Mouse (Mus musculus): ENCODE measurements around the gene Rab31.
"Not testable (repeated sequence)": the region's sequence is repeated elsewhere in the genome, so short reads cannot be mapped to it uniquely, and the experiment has no call there.

Gene Rab31

DNA sequence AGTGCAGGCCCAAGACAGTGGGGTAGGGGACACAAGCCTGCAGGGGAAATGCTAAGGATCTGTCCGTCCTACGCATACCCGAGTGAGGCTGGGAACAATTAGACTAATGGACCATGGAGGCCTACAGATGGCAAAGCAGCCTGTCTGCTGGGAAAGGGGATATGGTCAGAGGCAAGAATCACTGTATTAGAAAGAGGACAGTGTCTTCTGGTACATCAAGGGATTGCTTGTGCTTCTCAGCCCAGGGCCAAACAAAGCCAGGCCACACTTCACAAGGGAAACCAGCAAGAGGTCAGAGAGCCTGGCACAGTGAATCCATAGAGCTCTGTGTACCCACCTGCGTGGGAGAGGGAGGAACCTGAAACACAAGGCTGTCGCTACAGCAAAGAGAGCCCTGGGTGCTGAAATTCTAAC is 130.0 kb downstream of the Rab31 start:
- H3K27me3 ChIP-seq (ENCODE audit: control insufficient read depth, insufficient read depth, low read length, poor library complexity, severe bottlenecking), result no peaks in the 10 kb centered on the region
- DNase-seq (ENCODE audit: low read depth, low spot score), result no peak
- H3K36me3 ChIP-seq (ENCODE audit: control insufficient read depth, insufficient read depth, low read length, poor library complexity, severe bottlenecking), result no peaks in the 10 kb centered on the region

DNA sequence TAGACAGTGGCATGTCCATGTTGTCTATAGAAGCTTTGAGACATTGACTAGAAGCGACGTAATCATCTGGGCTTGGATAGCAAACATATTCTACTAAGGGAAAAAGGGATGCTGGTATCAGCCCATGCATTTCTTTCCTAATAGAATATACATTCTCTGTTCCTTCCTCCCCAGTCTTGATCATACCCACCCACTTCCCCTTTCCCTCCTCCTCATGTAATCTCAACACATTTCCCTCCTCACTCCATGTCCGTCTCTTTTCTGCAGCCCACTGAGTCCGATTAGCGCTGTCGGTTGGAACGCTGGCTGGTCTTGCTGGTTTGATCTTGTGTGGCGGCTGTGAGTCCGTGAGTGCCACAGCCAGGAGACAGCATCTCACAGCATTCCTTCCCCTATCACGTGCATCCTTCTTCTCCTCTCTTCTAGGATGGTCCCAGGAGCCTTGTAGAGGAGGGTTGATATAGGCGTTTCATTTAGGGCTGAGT is 130.8 kb downstream of the Rab31 start, which contains the start of gene Txndc2:
Gene Txndc2 (minus strand): TSS at position 435 of the 485 bp plus-strand sequence.
- Histone ChIP-seq H3K36me3 (ENCODE audit: control insufficient read depth, insufficient read depth, low read length, poor library complexity, severe bottlenecking) (no peaks in the 10 kb centered on the region), H3K27me3 (ENCODE audit: control insufficient read depth, insufficient read depth, low read length, poor library complexity, severe bottlenecking) (no peaks in the 10 kb centered on the region)
- DNase-seq (ENCODE audit: low read depth, low spot score), result no peak

DNA sequence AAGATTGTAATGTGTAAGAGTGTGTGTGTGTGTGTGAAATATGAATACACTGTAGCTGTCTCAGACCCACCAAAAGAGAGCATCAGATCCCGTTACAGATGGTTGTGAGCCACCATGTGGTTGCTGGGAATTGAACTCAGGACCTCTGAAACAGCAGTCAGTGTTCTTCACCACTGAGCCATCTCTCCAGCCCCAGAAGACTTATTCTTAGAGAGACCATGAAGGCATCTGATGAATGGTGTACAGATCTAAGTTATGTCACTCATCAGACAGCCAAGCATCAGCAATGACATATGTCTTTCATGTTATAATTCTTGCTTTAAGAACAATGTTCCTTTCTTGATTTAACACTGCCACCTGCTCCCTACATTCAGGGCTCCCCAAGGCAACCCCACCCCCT is 133.4 kb downstream of the Rab31 start:
- DNase-seq (ENCODE audit: low read depth, low spot score), result no peak
- H3K36me3 ChIP-seq (ENCODE audit: control insufficient read depth, insufficient read depth, low read length, poor library complexity, severe bottlenecking), result no peaks in the 10 kb centered on the region

GRCm38 (mm10) chr17:65635715-65636360 is 136.7 kb downstream of the Rab31 start:
- no peaks in the 10 kb centered on the region for H3K36me3 ChIP-seq (ENCODE audit: control insufficient read depth, insufficient read depth, low read length, poor library complexity, severe bottlenecking)
- no peaks in the 10 kb centered on the region for H3K27me3 ChIP-seq (ENCODE audit: control insufficient read depth, insufficient read depth, low read length, poor library complexity, severe bottlenecking)
- DNase-seq (ENCODE audit: low read depth, low spot score), result no peak

More for the DNA sequence above, 133.4 kb downstream of the Rab31 start:
- H3K27me3 ChIP-seq (ENCODE audit: control insufficient read depth, insufficient read depth, low read length, poor library complexity, severe bottlenecking), result no peaks in the 10 kb centered on the region

- no peaks in the 10 kb centered on the region for H3K36me3 ChIP-seq (ENCODE audit: control insufficient read depth, insufficient read depth, low read length, poor library complexity, severe bottlenecking)
- H3K27me3 ChIP-seq (ENCODE audit: control insufficient read depth, insufficient read depth, low read length, poor library complexity, severe bottlenecking), result no peaks in the 10 kb centered on the region
- no peak for DNase-seq (ENCODE audit: low read depth, low spot score)
Measured at GRCm38 (mm10) chr17:65629943-65630342, 142.6 kb downstream of the Rab31 start.

DNA sequence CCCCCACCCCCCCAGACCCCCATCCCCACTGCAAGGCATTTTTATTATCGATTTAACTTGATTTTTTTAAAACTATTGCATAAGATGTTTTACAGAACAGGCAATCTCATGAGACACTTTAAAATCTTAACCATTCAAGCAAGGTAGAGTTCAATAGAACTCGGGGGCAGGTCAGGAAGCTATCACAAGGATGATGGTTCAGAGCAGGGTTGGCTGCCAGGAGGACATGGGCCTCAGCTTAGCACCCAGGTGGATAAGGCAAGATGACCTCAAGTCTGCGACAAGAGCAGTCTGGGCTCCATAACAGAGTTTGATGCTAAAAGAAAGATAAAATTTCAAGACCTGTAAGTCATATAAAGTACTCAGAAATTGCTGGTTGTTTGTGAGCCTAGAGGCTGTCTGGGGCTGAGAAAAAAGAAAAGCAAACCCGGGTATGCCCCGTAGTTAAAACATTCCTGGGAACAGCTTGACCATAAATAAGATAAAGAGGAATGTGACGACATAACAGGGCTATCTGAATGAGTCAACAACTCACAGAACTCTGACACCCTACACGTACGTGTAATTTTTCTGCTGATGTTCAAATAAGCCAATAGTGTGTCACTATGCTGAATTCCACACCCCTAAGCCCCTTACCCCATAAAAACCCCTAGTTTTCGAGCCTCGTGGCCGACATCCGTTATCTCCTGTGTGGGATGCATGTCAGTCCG is 143.6 kb downstream of the Rab31 start:
- not testable (repeated sequence) for H3K36me3 ChIP-seq (ENCODE audit: control insufficient read depth, insufficient read depth, low read length, poor library complexity, severe bottlenecking); H3K27me3 ChIP-seq (ENCODE audit: control insufficient read depth, insufficient read depth, low read length, poor library complexity, severe bottlenecking); DNase-seq (ENCODE audit: low read depth, low spot score)

GRCm38 (mm10) chr17:65626301-65626700 is 146.3 kb downstream of the Rab31 start:
- Histone ChIP-seq H3K27me3 (ENCODE audit: control insufficient read depth, insufficient read depth, low read length, poor library complexity, severe bottlenecking) (no peaks in the 10 kb centered on the region), H3K36me3 (ENCODE audit: control insufficient read depth, insufficient read depth, low read length, poor library complexity, severe bottlenecking) (no peaks in the 10 kb centered on the region)
- no peak for DNase-seq (ENCODE audit: low read depth, low spot score)

GRCm38 (mm10) chr17:65625563-65625962 is 147.0 kb downstream of the Rab31 start:
- no peaks in the 10 kb centered on the region for H3K36me3 ChIP-seq (ENCODE audit: control insufficient read depth, insufficient read depth, low read length, poor library complexity, severe bottlenecking)
- H3K27me3 ChIP-seq (ENCODE audit: control insufficient read depth, insufficient read depth, low read length, poor library complexity, severe bottlenecking), result no peaks in the 10 kb centered on the region
- DNase-seq (ENCODE audit: low read depth, low spot score), result no peak

- Histone ChIP-seq H3K27me3 (ENCODE audit: control insufficient read depth, insufficient read depth, low read length, poor library complexity, severe bottlenecking) (no peaks in the 10 kb centered on the region), H3K36me3 (ENCODE audit: control insufficient read depth, insufficient read depth, low read length, poor library complexity, severe bottlenecking) (no peaks in the 10 kb centered on the region)
- no peak for DNase-seq (ENCODE audit: low read depth, low spot score)
Measured at GRCm38 (mm10) chr17:65623130-65623529, 149.4 kb downstream of the Rab31 start.

DNA sequence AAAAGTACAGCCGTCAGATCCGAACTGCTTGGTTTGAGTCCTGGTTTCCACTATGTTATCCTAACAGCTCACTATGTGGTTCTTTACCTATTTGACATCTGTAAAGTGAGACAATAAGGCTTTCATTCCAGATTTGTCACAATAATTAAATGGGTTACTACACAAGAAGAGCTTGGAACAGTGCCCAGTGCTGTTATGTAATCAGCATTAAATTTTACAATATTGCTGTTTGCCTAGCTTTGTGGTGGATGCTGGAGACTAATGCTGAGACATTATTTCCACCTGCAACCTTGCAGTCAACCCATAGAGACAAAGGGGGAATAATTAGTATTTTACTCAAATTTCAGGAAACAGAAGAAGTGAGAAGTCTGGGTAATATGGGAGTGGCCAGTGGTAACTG is 154.1 kb downstream of the Rab31 start:
- DNase-seq (ENCODE audit: low read depth, low spot score), result no peak
- H3K27me3 ChIP-seq (ENCODE audit: control insufficient read depth, insufficient read depth, low read length, poor library complexity, severe bottlenecking), result no peaks in the 10 kb centered on the region
- no peaks in the 10 kb centered on the region for H3K36me3 ChIP-seq (ENCODE audit: control insufficient read depth, insufficient read depth, low read length, poor library complexity, severe bottlenecking)

GRCm38 (mm10) chr17:65615678-65616077 is 156.9 kb downstream of the Rab31 start:
- peak; percentile 13 for DNase-seq (ENCODE audit: low read depth, low spot score)

GRCm38 (mm10) chr17:65614431-65614830 is 158.1 kb downstream of the Rab31 start:
- Histone ChIP-seq H3K27me3 (ENCODE audit: control insufficient read depth, insufficient read depth, low read length, poor library complexity, severe bottlenecking) (no peaks in the 10 kb centered on the region), H3K36me3 (ENCODE audit: control insufficient read depth, insufficient read depth, low read length, poor library complexity, severe bottlenecking) (no peaks in the 10 kb centered on the region)
- DNase-seq (ENCODE audit: low read depth, low spot score), result no peak

More at GRCm38 (mm10) chr17:65615678-65616077, 156.9 kb downstream of the Rab31 start:
- no peaks in the 10 kb centered on the region for H3K27me3 ChIP-seq (ENCODE audit: control insufficient read depth, insufficient read depth, low read length, poor library complexity, severe bottlenecking)
- no peaks in the 10 kb centered on the region for H3K36me3 ChIP-seq (ENCODE audit: control insufficient read depth, insufficient read depth, low read length, poor library complexity, severe bottlenecking)

DNA sequence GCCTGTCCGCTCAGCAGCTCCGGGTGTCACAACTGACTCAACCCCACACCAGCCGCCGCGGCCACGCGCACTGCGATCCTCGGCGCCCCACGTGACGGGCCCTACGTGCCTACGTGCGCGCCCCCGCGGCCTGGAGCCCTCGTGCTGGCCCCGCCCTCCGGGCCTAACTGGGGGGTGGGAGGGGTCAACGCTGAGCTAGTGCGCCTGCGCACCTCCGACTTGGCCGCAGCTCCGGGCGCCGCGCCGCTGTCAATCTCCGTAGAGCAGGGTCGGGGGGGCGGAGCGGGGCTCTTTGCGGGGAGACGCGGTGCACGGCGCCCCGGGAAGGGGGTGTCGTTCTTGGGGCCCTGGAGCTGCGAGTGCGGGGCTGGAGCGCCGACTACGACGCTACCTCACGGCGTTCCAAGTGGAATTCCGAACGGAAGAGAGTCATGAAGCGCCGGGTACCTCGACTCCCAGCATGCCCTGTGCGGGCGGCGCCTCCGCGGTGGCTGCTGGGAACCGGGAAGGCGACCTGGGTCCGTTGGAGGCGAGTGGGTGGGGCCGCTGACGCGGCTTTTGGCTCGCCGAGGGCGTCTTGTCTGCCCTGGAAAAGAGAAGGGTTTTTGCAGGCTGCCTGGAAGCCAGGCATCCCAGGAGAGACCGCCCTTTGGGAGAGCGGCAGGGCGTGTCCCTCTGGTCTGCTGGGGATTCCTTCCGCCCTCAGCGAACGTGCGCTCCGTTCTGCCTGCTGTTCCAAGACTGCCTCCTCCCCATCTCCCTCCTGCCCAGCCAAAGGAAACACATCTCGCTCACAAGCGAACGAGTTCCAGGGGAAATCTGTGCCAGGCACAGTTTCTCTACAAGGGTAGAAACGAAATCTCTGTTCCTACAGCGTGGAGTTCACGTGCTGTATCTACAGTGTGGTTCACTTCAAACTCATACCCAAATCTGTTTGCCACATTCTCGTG is 158.8 kb downstream of the Rab31 start, which contains the start of gene Vapa:
Gene Vapa (minus strand): TSS at position 93 of the 950 bp plus-strand sequence.
- peak; percentile 99 for DNase-seq (ENCODE audit: low read depth, low spot score)
- Histone ChIP-seq H3K36me3 (ENCODE audit: control insufficient read depth, insufficient read depth, low read length, poor library complexity, severe bottlenecking) (no peaks in the 10 kb centered on the region), H3K27me3 (ENCODE audit: control insufficient read depth, insufficient read depth, low read length, poor library complexity, severe bottlenecking) (no peaks in the 10 kb centered on the region)

- DNase-seq (ENCODE audit: low read depth, low spot score), result no peak
- Histone ChIP-seq H3K27me3 (ENCODE audit: control insufficient read depth, insufficient read depth, low read length, poor library complexity, severe bottlenecking) (no peaks in the 10 kb centered on the region), H3K36me3 (ENCODE audit: control insufficient read depth, insufficient read depth, low read length, poor library complexity, severe bottlenecking) (no peaks in the 10 kb centered on the region)
Measured at GRCm38 (mm10) chr17:65613142-65613462, 159.4 kb downstream of the Rab31 start.

Measured in splenic B cell, adult 2 months (primary cell).